Mouse (Mus musculus): ENCODE measurements at regions not wholly inside any gene's neighbourhood (a gene's known extent, or its start where the extent isn't known, plus 50 kb on each side); places are given as distances from the start of the nearest gene placed in this dataset.
A peak's percentile ranks its signal among the peaks of the same experiment; 100 is the strongest.

DNA sequence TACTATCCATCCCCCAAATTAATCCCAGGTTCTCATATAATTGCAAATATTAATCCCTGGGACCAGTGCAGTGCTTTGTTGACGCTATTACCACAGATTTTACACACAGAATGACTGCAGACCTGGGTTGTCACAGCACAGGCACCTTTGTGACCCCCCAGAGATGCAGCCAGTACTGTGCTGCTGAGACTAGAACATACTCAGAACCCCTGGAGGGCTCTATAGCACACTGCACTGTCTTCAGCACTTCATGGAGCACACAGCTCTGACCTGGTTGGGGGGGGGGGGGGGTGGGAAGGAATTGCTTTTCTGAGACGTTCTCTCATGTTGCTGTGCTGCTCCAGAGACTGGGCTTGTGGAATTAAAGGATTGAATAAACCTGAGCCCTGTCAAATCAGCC lies 154.9 kb upstream of the Gm34302 start:
- no peak for DNase-seq (ENCODE audit: low spot score in 2 of 2)

DNA sequence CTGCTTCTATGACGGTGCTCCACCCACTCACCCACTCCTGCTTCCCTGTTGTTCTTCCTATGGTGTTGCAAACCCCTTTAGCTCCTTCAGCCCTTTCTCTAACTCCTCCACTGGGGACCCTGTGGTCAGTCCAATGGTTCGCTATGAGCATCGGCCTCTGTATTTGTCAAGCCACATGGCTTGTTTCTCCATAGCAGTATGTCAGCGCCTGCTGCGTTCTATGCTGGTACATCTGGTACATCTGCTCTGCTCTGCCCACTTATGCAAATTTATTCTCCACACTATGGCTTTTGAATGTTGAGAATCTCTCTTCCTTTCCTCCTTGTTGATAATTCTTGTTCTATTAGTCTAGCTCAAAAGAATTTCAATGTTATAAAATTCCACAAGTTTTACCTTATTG lies 154.2 kb upstream of the Gm34302 start:
- DNase-seq (ENCODE audit: low spot score in 2 of 2): no peak

DNA sequence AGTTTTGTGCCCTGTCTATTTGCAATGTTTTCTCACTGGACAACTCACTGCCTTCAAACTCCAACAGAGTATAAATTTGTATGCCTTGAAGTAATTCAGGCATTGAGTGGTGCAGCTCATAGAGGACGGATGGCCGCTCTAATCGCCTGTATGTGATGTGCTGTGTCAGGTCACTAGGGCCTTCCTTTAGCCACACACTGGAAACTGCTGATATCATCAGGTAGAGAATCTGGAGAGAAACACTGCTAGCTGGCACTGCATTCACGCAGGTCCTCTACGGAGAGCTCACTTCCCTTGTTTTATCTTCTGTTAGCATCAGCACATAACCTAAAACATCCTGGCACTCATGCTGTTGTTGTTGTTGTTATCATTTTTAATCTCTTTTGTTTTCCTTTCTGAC lies 144.0 kb upstream of the Gm34302 start:
- DNase-seq (ENCODE audit: low spot score in 2 of 2): no peak

DNA sequence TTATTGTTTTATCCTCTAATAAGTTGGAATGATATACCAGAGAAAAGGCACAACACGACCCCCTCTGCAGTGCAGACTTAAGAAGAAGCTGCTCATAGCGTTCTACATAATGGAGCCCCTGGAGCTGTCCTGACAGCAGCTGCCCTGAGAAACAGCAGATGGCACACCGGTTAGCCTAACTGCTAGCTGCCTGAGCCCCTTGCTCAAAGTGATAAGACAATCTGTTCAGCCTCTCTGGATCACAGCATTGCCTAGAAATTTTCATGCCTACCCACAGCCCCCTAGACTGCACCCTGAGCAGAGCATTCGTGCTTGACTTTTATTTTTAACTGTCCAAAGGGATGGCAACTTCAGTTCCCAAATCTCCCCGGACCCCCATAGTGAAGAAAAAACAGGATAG lies 132.4 kb upstream of the Gm34302 start:
- no peak for DNase-seq (ENCODE audit: low spot score in 2 of 2)

DNA sequence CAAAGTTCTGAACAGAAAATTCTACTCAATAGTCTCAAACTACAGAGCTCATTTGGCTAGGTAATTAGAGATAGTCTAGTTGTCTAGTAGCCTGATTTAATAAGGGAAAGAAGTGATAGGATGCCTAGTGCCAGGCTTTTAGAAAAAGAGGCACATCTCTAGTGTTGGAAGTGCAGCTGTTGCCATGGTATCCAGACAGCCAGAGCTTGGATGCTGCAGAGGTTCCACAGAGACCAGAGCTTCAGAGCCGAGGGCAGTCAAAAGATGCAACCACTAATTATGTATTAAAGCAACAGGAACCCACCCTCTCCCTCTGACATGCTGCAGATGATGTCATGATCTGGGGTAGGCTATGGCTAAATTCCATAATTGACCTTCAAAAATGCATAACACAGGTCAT lies 130.0 kb upstream of the Gm34302 start:
- DNase-seq (ENCODE audit: low spot score in 2 of 2): no peak

DNA sequence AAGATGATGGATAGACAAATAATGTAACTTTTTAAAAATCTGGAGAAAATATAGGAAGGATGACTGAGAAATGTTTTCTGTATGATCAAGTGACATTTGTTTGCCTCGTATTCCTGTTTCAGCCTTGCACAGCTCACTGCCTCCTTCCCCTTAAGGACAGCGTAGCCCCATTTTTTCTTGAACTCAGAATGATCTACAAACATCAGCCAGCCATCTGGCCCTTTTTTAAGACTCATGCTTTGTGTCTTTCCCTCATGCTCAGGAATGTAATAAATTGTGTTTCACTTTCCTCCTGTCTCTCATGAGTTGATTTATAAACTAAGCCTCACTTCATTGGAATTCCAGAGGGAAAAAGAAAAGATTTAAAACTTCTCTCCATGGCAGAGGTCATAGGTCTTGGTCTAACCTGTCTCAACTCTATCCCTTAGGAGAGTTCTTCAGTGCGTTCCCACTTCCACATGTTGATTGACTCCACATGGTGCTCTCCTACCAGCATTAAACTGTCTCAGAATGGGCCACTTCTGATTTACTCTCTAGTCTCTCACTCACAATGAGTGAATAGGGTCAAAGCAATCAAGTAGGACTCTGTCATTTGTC lies 129.2 kb upstream of the Gm34302 start:
- DNase-seq (ENCODE audit: low spot score in 2 of 2): no peak

DNA sequence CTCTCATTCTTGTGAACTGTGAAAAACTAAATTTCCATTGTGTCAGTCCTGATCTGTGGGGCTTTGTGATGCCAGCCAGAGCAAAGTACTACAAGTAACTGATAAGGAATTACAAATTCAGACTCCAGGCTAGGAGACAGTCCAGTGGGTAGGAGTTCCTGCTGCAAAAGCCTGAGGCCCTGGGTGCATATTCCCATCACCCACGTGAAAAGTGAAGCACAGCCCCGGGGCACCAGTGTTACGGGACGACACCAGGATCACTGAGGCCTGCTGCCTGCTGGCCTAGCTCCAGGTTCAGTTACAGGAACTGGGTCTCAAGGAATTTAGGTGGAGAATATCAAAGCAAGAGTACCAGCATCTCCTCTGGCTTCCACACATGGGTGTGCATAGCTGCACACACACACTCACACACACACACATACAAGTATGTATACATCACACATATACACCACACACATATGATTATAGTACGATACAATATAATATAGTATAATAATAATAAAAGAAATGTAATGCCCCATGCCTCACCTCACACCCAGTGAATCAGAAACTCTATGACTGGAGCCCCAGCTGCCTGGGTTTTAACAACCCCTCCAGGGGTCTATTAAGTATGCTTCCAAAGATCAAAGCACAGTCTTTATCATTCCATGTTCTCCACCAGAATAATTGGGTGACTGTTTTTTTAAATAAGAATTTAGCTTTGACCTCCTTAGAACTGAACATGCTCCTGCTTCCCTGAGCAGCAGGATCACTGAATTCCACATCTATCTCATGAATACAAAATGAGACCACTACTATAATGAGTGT lies 126.6 kb upstream of the Gm34302 start:
- no peak for DNase-seq (ENCODE audit: low spot score in 2 of 2)

DNA sequence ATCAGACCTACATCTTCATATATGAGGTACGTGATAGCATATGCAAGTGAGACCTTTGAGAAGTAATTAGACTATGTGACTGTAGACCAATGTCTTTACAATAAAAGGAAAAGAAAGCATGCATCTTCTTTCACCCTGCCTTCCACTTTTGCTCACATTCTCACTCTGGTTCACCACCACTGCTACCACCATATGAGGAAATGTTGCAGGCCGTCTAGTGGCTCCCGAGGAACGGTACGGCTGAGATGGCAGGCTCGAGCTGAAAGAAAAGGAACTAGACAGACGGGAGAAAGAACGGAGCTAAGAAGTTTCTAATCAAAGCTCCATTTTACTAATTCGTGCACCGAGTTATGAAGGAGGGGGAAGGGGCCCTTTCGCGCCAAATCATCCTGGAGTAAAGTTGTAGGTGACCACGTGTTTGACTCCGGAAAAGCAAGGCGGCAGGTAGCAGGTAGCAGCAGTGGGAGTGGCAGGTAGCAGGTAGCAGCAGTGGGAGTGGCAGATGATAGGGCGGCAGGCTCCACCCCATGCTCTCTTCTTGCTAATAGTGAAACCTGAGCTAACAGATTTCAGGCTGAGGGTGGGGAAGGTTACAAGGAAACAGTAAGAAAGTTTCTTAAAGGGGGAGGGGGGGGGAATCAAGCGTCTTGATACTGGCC lies 125.9 kb upstream of the Gm34302 start:
- DNase-seq (ENCODE audit: low spot score in 2 of 2): no peak

DNA sequence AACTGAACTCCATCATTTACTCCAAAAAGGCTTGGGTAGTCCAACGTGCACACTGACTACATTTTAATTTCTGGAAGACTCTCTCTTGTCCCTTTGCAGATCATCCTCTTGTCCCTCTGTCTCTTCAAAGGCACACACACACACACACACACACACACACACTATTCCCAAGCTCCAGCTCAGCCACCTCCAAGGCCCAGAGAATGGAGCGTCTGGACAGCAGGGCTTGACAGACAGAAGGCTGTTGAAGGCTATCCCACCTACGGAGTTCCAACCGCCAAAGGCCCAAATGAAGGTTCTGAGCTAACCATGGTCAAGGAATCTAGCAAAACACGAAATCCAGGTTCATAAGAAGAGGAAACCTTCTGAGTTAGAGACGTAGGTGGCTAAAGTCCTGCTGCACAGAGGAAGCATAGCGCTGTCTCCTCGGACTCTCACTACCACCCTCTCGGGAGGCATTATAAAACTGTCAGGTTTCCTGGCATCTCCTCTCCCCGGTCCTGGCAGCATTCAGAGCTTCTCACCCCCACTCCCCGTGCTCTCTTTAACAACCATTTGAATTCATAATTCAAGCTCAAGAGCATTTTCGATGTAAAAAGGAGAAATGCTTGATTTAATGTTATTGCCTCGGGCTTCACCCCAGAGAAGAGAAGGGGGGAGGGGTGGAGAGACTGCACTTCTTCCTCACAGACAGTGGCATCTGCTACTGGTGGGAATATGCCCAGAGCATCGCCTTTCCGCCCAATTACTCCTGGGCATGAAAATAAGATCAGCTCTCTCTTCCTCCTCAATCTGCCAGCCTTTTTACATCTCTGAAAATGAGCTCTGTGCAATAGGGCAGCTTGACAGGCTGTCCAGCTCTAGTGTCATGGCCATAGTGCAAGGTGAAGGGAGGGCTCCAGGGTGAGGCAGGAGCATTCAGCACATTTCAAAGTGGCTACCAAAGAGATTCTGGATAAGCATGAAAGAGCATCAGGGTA lies 99.3 kb upstream of the Gm34302 start:
- no peak for DNase-seq (ENCODE audit: low spot score in 2 of 2)

DNA sequence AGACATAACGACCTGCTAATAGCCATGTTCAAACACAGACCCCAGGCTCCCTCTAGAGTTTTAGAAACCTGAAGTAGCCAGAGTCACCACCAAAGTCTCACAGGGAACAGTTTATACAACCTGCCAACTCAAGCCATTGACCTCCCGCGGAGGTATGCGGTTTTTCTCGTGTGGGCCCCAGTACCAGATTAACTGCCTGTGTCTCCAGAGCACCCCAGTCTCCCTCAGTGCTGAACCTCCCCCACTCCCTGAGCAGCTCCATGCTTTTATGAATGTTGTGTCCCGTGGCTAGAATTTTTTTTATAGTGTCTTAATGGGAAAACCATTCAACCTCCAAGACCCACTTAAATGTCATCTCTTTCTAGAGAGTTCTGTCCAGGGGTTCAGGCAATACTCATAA lies 98.5 kb upstream of the Gm34302 start:
- DNase-seq (ENCODE audit: low spot score in 2 of 2): no peak

DNA sequence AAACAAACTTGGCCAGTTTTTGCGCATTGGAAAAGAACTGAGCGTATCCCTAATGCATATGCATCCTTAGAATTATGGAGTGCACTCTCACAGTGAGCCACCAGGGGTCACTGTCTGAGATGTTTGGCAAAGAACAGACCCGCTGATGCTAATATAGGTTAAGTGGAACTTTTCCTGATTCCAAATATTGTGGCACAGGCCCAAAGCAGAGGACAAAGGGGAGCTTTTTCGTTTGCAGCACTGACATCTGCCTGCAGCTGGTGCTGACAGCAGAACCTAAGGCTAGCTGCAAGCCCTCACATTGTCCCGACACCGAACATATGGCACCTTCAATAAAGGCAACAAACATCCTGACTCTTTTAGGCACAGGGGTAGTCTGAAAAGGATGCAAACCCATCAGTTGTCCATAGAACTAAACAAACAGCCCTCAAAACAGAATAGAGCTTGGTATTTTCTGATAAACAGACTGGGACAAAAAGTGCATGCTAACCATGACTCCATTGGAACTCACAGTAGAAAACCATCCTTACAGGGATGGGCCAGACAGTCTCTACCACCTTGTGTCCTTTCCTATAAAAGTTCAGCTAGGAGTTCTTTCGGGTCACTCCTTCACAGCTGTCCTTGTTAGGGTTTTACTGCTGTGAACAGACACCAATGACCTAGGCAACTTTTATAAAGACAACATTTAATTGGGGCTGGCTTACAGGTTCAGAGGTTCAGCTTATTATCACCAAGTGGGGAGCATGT lies 87.1 kb upstream of the Gm34302 start:
- DNase-seq (ENCODE audit: low spot score in 2 of 2): peak; percentile 48 to 65

DNA sequence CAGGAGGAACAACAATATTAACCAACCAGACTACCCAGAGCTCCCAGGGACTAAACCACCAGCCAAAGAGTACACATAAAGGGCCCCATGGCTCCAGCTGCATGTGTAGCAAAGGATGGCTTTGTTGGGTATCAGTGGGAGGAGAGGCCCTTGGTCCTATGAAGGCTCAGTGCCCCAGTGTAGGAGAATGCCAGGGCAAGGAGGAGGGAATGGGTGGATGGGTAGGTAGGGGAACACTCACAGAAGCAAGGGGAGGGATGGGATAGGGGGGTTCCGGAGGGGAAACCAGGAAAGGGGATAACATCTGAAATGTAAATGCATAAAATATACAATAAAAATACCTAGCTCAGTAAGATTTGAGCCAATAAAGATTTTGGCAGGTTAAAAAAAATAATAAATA lies 86.4 kb upstream of the Gm34302 start:
- DNase-seq (ENCODE audit: low spot score in 2 of 2): no peak

DNA sequence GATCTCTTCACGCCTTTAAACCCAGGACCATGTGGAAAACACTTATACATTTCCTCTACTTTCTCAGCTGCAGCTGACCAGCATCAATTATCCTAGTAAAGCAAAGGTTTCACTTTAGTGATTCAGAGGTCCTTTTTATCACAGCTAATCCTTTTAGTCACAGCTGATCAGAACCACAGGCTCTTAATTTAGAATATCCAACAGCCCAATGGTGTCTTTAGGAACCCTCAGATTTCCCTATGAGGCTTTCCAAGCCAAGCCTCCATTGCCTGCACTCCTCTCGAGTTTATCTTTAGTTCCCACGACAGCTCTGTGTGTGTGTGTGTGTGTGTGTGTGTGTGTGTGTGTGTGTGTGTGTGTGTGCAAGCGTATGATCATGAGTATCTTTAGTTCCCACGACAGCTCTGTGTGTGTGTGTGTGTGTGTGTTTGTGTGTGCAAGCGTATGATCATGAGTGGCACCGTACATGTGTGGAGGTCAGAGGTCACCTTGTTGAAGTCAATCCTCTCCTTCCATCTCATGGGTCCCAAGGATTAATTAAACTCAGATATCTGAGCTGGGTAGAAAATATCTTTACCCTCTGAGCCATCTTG lies 85.4 kb upstream of the Gm34302 start:
- DNase-seq (ENCODE audit: low spot score in 2 of 2): no peak

DNA sequence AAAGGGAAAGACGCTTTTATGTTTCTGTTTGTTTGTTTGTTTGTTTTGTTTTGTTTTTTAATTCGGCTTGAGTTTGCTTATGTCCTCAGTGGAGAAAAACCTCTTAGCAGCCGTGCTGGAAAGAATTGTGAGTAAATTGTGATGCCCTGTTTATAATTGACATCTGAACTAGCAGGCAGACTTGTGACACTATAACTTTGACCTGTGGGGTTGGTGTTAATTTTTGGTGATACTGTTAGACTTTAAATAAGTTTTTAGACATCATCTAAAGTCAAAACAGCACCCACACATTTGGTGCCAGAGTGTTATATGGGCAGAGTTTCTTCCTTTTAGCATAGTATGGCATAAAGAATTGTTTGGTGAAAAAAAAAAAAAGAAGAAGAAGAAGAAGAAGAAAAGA lies 84.0 kb upstream of the Gm34302 start:
- DNase-seq (ENCODE audit: low spot score in 2 of 2): no peak

DNA sequence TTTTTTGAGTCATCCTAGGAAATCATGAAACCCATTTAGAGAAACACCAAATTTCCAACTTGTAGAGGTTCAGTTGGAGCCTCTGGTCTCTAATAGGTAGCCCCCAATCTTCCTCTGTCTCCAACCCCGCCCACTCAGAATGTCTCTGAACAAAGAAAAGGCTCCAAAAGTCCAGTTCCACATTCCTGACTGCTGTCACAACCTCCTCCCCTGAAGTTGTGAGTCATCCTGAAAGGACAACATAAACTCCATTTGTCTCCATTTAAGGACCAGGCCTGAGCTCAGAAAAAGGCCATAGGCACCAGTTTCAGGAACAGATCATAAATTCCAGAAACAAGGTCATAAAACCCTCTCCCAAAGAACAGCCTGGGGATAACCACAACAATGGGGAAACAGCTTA lies 79.4 kb upstream of the Gm34302 start:
- no peak for DNase-seq (ENCODE audit: low spot score in 2 of 2)

DNA sequence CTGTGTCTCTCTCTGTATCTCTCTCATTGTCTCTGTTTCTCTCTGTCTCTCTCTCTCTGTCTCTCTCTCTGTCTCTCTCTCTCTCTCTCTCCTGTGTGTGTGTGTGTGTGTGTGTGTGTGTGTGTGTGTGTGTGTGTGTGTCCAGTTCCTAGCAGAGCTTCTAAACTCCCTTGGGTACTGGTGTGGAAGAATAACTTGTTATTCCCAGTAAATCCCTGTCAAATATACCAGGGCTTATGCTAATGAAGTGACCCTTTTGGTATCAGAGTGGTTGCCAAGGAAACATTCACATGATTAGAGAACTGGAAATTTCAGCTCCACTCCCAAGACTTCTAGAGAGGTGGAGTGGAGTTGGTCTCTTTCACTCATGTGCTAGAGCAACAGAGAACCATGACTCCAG lies 78.9 kb upstream of the Gm34302 start:
- no peak for DNase-seq (ENCODE audit: low spot score in 2 of 2)

DNA sequence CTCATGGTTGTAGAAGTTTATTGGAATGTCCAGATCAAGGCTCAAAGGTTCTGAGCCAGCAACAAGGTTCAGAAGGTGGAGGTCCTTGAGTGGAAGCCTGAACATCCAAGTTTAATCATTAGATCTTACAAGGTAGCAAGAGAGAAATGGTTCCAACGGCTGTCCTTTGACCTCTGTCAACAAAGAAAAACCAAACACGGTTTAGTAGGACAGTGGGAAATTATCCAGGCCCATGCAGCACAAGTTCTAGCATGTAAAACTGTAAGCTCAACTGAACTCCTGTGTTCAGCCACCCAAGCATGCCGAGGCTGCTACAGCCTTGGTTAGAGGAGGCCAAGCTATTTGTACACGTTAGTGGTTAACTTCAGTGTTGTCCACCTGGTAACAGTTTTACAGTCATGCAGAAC lies 77.1 kb upstream of the Gm34302 start:
- no peak for DNase-seq (ENCODE audit: low spot score in 2 of 2)

DNA sequence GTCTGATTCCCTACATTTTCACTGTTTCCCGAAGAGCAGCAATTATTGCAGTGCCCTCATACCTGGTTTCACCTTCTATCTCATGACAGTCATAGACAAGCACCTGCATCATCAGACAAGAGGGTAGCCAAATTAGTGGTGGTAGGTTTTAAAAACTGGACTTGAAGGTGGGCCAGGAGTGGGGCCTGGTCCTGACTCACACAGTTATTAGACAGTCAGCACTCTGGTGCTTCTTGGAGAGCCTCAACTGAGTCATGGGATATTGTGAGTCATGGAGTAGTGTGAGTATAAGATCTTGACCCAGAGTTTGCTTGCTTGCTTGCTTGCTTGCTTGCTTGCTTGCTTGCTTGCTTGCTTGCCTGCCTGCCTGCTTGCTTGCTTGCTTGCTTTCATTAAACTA lies 73.1 kb upstream of the Gm34302 start:
- no peak for DNase-seq (ENCODE audit: low spot score in 2 of 2)

DNA sequence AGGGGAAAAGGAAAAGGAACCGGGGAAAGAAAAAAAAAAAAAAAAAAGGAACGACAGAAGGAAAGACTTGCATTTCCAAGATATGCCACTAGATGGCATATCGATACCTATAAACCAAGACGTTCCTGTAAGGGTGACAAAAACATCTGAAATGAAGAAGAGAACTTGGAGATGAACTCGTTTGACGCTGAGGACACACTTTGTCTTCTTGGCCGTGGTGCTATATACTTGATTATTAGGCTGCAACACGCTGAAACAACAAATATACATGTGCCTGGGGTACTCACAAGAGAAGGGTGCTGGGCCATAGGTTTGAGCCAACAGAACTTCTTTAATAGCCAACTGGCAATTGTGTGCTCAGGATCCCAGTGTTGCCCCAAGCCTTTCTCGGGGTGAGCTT lies 71.2 kb upstream of the Gm34302 start:
- DNase-seq (ENCODE audit: low spot score in 2 of 2): peak in 1 of 2 experiments; percentile 13

DNA sequence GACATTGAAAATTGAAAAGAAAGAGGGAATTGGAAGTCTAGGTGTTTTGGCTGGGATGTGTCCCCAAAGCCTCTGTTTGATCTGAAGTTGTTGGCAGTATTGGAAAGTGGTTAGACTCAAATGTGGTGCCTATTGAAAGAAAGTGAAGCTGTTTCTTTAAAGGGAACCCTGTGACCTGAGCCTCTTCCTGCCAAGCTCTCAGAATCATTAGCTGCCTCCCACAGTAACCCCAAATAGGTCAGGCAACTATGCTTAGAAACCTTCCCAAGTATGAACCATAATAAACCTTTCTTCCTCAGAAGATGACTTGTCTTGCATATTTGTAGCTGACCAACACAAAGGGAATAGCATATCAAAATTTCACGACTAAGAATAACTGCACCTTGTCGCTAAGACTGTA lies 69.7 kb upstream of the Gm34302 start:
- no peak for DNase-seq (ENCODE audit: low spot score in 2 of 2)
